Mouse (Mus musculus) forebrain, embryonic 10.5 days (tissue): ENCODE measurements around the gene Atad5. TPM values are rescaled to one million over a fixed set of nuclear protein-coding genes. Genes with fewer than 3 reads are reported as not detected.

ENCODE experiments used
- DNase-seq: peaks from one replicate; pipeline ENCODE4 v3.0.0-alpha.2; 2017; ENCODE audit warnings: low spot score; ENCODE audit errors: extremely low spot score
- H3K27ac ChIP-seq: fragments of 300-500 bp; sonication (generic); 2 replicates; pipeline ENCODE4 v1.5.1; 2016; ENCODE audit warnings: mild to moderate bottlenecking
- H3K27me3 ChIP-seq: fragments of 300-500 bp; sonication (generic); 2 replicates; pipeline ENCODE4 v1.6.1; 2016; ENCODE audit warnings: mild to moderate bottlenecking; ENCODE audit not compliant: poor library complexity, severe bottlenecking
- H3K36me3 ChIP-seq: fragments of 300-500 bp; sonication (generic); replicated peaks from 2 replicates; pipeline ENCODE4 v1.6.1; 2016; ENCODE audit warnings: mild to moderate bottlenecking, moderate library complexity
- H3K4me1 ChIP-seq: fragments of 300-500 bp; sonication (generic); 2 replicates; pipeline ENCODE4 v1.6.1; 2016
- H3K4me3 ChIP-seq: fragments of 300-500 bp; sonication (generic); 2 replicates; pipeline ENCODE4 v1.5.1; 2016; ENCODE audit warnings: mild to moderate bottlenecking, moderate library complexity
- H3K9me3 ChIP-seq: fragments of 300-500 bp; sonication (generic); 2 replicates; pipeline ENCODE4 v1.6.1; 2016; ENCODE audit warnings: mild to moderate bottlenecking, moderate library complexity
- WGBS: fragments of 180-500 bp; shearing (Covaris S2); methylation state at CpG from one replicate; pipeline ENCODE4 v1.1.7; 2016; 5-methylcytosine and 5-hydroxymethylcytosine counted together
- polyA plus RNA-seq: library from polyadenylated mRNA; unstranded; fragments of >200 nt; fragmentation: Nextera tagmentation; extraction: Ambion mirVana; gene quantifications from 2 replicates; pipeline ENCODE4 v1.2.1, GENCODE M21; 2016

The Atad5 gene
- polyA plus RNA-seq, 1 experiment from 2014 or later = 20.3 TPM

DNA sequence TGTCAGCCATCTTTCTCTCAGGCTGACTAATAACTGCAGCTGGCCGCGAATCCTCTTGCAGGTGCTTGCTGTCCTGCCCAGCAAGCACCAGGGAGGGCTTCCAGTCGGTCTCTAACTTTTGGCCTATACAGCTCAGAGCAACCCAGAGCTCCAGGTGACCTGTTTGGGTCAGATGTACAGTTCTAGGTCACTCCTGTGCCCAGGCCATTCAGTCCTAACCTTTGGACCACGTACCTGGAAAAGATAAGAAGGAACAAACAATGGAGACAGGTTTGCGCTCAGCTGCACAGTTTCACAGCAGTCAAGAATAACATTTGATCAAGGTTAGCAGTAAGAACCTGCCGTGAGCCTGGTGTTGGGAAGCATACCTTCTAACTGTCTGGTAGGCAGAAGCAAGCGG, 69.8 kb downstream of the Atad5 start:
- Histone ChIP-seq H3K4me1 (peaks cover 6% of the 10 kb centered on the region), H3K27ac (no peak overlapping the region), H3K27me3 (peaks cover 41% of the 10 kb centered on the region), H3K36me3 (no peaks in the 10 kb centered on the region), H3K9me3 (no peaks in the 10 kb centered on the region), H3K4me3 (no peak overlapping the region)
- DNase-seq = no peak
- WGBS = 86% methylated on average over 7 of the region's 7 CpGs

DNA sequence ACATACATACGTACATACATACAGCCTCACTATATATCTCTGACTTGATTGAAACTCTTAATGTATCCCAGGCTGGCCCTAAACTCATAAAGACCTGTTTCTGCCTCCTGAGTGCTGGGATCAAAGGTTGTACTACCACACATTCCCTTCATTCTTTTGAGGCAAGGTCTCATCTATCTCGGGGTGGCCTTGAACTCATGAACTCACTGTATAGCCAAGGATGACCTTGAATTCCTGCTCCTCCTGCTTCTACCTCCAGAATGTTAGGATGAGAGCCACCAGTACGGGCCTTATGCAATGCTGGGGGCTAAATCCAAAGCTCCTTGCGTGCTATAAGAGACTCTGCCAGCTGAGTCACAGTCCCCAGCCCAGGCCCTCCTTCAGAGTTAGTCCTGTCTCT, 71.8 kb downstream of the Atad5 start:
- DNase-seq = no peak
- H3K27me3 ChIP-seq = peaks cover 21% of the 10 kb centered on the region
- 86% methylated on average over 4 of the region's 4 CpGs for WGBS
- H3K4me1 ChIP-seq = no peaks in the 10 kb centered on the region
- H3K27ac ChIP-seq = no peak overlapping the region
- H3K9me3 ChIP-seq = no peaks in the 10 kb centered on the region
- H3K36me3 ChIP-seq = no peaks in the 10 kb centered on the region
- no peak overlapping the region for H3K4me3 ChIP-seq

DNA sequence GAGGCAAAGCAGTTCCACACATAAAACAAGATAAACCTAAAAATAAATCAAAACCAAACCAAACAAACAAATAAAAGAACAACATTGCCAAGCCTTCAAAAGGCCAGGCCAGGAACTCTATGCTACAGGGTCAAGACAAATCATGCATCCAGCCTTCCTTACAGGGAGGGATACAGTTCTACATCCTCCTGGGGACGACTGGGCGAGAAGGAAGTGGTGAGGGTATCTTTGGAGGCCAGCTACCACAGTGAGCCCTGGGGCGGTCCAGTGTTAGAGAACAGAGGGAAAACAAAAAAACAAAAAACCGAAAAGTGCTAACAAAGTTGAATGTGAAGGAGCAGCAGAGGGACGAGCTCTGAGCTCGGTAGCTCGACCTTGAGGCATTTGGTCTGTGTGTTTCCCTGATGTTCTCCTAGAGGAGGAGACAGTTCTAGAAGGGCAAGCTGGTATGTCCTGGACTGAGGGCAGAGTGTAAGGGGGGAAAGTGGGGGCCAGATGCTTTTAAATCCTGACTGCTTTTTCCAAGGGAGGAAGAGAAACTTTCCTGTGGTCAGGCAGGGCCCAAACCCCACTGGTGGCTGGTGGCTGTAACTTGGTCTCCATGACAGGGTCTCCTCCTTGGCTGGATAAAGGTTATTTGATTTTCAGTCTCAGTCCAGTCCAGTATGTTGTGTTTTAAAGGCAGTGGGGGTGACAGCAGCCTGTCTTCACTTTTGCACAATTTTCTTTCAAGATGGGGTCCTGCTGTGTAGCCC, 74.3 kb downstream of the Atad5 start:
- no peak overlapping the region for H3K27ac ChIP-seq
- H3K36me3 ChIP-seq = no peaks in the 10 kb centered on the region
- H3K9me3 ChIP-seq = no peaks in the 10 kb centered on the region
- DNase-seq = no peak
- H3K4me3 ChIP-seq = no peak overlapping the region
- H3K27me3 ChIP-seq = no peaks in the 10 kb centered on the region
- 82% methylated on average over 7 of the region's 7 CpGs for WGBS
- H3K4me1 ChIP-seq = no peaks in the 10 kb centered on the region

DNA sequence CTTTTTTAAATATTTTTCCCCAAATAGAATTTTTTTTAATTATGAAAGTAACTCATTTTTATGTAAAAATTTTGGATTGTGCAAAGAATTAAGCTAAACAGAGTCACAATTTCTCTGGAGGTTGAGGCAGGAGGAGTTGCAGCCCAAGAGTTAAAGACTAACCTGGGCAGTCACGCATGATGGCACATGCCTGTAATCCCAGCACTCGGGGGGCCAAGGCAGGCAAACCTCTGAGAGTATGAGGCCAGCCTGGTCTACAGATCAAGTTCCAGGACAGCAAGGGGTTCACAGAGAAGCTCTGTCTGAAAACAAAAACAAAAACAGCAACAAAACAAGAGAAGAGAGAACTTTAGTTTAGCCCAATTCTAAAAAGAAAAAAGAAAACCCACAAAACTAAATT, 75.0 kb downstream of the Atad5 start:
- no peak overlapping the region for H3K4me3 ChIP-seq
- no peak overlapping the region for H3K27ac ChIP-seq
- 56% methylated on average over 2 of the region's 2 CpGs for WGBS
- H3K36me3 ChIP-seq = no peaks in the 10 kb centered on the region
- no peaks in the 10 kb centered on the region for H3K27me3 ChIP-seq
- H3K4me1 ChIP-seq = no peaks in the 10 kb centered on the region
- no peaks in the 10 kb centered on the region for H3K9me3 ChIP-seq
- DNase-seq = no peak

DNA sequence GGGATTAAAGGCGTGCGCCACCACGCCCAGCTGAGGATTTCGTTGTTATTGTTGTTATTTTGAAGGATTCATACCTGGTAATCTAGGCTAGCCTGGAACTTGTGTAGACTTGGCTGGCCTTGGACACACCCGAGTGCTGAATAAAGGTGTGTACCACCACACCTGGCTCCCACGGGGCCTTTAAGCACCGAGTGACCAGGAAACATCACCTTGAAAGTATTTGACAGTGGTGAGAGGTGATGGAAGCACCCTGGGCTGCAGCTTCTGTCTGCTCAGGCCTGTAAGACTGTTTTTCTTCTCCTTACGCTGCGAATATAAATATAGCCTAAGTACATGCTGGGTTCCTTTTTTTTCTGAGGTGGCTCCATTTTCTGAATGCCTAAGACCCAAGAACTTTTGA, 78.9 kb downstream of the Atad5 start:
- DNase-seq = no peak
- no peaks in the 10 kb centered on the region for H3K36me3 ChIP-seq
- H3K9me3 ChIP-seq = no peaks in the 10 kb centered on the region
- no peaks in the 10 kb centered on the region for H3K4me1 ChIP-seq
- no peak overlapping the region for H3K4me3 ChIP-seq
- H3K27me3 ChIP-seq = no peaks in the 10 kb centered on the region
- 93% methylated on average over 9 of the region's 9 CpGs for WGBS
- no peak overlapping the region for H3K27ac ChIP-seq

DNA sequence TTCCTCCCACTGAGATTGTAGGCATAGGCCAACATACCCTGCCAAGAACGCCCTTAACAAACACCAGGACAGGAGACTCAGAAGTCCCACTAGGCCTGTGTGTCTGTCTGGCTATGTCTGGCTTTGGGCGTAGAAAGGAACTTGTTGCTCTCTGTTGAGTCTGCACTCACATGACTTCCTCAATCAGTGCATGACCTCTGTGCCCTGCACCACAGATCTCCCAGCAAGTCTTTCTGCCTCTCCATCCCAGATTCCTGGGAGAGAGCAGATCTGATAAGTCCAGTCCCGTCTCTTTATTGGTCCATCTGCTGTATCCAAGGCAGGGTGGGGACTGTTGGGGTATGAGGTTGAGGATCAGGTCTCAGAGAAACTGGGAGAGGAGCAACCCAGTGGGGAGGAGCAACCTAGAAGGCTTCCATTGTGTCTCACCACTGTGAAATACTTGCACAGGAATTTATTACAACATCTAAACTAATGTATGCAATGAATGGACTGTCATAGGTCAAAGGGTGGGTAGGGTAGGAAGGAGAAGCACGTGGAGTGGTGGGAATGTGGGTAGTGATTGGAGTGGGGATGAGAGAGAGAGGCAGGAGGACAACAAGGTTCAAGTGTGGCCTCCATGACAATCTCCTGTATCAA, 79.5 kb downstream of the Atad5 start:
- no peaks in the 10 kb centered on the region for H3K9me3 ChIP-seq
- 81% methylated on average over 4 of the region's 4 CpGs for WGBS
- H3K4me3 ChIP-seq = no peak overlapping the region
- H3K4me1 ChIP-seq = no peaks in the 10 kb centered on the region
- no peaks in the 10 kb centered on the region for H3K27me3 ChIP-seq
- no peak overlapping the region for H3K27ac ChIP-seq
- DNase-seq = no peak
- H3K36me3 ChIP-seq = no peaks in the 10 kb centered on the region

DNA sequence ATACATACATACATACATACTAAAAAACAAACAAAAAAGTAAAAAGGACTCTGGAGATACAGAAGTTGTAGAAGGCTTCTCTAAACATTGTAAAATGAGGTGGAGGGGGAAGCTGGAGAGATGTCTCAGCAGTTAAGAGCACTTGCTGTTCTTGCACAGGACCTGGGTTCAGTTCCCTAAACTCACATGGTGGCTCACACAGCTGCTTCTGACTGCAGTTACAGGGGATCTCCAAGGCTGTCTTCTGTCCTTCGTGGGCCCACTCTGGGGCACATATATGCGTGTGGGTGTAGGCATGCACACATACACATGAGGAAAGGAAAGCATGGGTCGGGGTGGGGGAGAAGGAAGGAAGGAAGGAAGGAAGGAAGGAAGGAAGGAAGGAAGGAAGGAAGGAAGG, 80.4 kb downstream of the Atad5 start:
- H3K27ac ChIP-seq = no peak overlapping the region
- H3K36me3 ChIP-seq = no peaks in the 10 kb centered on the region
- H3K27me3 ChIP-seq = no peaks in the 10 kb centered on the region
- no peak overlapping the region for H3K4me3 ChIP-seq
- H3K4me1 ChIP-seq = no peaks in the 10 kb centered on the region
- H3K9me3 ChIP-seq = no peaks in the 10 kb centered on the region
- no peak for DNase-seq
- WGBS = 84% methylated on average over 3 of the region's 3 CpGs

DNA sequence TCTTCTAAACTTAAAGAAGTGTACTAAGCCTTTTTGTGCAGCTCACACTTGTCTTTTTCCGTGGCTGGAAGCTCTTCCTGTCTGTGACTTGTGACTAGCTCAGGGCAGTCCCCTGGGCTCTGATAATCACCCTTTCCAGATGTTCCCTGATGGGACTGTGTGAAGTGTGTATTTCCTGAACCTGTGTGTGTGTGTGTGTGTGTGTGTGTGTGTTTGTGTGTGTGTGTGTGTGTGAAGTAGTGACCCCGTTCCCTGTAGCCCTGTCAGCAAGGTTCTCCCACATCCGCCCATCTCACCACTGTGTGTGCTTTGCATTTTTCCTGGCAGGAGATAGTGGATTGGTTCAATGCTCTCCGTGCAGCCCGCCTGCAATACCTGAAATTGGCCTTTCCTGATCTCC, 81.2 kb downstream of the Atad5 start:
- H3K9me3 ChIP-seq = no peaks in the 10 kb centered on the region
- no peaks in the 10 kb centered on the region for H3K36me3 ChIP-seq
- no peaks in the 10 kb centered on the region for H3K4me1 ChIP-seq
- DNase-seq = no peak
- 79% methylated on average over 5 of the region's 5 CpGs for WGBS
- H3K27me3 ChIP-seq = no peaks in the 10 kb centered on the region
- H3K4me3 ChIP-seq = no peak overlapping the region
- no peak overlapping the region for H3K27ac ChIP-seq

DNA sequence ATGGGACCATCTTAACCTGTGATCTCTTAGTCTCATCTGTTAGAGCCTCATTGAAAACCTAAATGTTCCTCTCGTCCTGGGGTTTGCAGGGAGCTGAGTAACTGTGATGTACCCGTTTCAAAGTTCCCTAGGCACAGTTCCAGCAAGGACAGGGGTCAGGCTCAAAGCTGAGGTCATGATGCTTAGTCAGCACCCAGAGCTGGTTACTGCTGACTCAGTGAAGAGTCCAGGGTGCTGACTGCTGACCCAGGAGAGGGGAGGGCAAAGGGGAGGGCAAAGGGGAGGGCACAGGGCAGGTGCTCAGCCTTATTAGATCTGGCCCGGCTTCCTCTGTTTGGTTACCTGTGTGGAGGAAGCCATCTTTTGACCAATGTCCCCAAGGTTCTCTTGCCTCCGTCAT, 82.7 kb downstream of the Atad5 start:
- Histone ChIP-seq H3K27me3 (no peaks in the 10 kb centered on the region; the same call in 1 of the 2 replicates), H3K36me3 (no peaks in the 10 kb centered on the region), H3K4me1 (no peaks in the 10 kb centered on the region), H3K4me3 (no peak overlapping the region), H3K27ac (no peak overlapping the region), H3K9me3 (no peaks in the 10 kb centered on the region)
- DNase-seq = no peak
- 79% methylated on average over 4 of the region's 4 CpGs for WGBS

DNA sequence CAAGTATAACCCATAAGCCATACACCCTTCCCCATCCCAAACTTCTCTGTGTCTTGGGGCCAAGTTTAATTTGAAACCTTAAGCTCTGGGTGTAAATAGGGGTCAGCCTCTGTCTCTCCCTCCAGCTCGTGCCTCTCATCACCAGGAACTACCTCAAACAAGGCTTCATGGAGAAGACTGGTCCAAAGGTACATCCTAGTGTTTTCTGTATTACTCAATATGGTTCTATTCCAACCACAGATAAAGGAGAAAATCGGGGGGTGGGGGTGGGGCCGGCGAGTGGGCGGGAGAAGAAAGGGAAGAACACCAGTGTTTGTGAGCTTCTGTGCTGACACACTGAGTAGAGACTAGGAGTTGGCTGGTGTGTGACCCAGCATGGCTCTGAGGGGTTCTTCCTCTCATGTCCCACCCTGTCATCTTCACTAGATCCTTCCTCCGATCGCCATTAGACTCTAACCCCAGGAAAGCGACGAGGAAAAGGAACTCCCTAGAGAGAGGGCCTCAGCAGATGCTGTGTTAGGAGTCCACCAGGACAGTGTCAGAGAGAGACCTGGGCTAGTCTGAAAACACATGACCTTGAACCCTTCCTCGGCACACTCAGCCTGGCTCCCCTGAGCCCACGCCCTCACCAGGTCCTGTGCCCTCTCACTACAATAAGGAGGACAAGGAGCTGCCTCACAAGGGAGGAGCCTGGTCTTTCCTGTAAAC, 84.9 kb downstream of the Atad5 start:
- H3K36me3 ChIP-seq = no peaks in the 10 kb centered on the region
- no peaks in the 10 kb centered on the region; the same call in 1 of the 2 replicates for H3K27me3 ChIP-seq
- H3K27ac ChIP-seq = no peak overlapping the region
- WGBS = 89% methylated on average over 11 of the region's 11 CpGs
- H3K9me3 ChIP-seq = no peaks in the 10 kb centered on the region
- H3K4me3 ChIP-seq = no peak overlapping the region
- DNase-seq = no peak
- H3K4me1 ChIP-seq = 0 out of 2 replicates have a peak, but pooled peaks cover 3% of the 10 kb centered on the region

DNA sequence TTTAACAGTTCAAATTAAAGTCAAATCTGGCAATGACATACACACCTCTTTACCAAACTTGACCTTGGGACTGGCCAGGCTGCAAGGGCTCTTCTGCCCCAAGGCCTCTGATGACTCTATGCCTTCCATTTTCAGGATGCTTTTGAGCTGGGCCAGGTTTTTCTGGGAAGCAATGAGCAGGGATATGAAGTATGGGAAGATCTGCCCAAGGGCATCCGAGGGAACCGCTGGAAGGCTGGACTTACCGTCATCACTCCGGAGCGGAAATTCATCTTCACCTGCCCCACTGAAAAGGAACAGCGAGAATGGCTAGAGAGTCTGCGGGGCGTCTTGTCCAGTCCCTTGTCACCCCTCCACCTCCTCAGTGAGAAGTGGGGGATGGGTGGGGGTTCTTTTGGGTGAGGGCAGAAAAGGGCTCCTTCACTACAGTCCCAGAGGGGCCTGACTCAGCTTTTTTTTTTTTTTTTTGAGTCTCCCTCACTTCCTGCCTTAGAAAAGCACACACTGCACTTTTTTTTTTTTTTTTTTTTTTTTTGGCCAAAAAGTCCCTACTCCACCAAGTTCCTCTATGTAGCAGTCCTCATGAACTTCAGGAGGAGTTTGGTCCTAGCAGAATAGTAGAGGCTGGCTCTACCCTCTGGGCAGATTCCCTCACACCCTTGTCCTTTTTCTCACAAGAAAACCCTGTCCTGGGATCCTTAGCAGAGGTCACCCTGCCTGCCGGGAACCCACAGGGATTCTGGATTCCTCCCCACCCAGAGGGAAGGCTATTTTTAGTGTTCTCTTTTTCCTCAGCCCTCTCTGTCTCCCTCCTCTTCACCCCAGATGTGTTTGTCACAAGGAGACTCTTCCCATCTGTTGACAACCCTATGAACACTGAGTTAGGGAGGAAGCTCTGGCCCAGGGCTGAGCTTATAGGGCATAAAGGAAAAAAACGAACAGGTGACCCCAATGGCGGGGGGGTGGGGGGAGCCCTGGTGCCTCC, 88.0 kb downstream of the Atad5 start:
- no peaks in the 10 kb centered on the region for H3K9me3 ChIP-seq
- H3K36me3 ChIP-seq = no peaks in the 10 kb centered on the region
- DNase-seq = no peak
- 0 out of 2 replicates have a peak, but pooled peaks cover 3% of the 10 kb centered on the region for H3K4me1 ChIP-seq
- no peak overlapping the region for H3K27ac ChIP-seq
- H3K27me3 ChIP-seq = no peaks in the 10 kb centered on the region; the same call in 1 of the 2 replicates
- WGBS = 85% methylated on average over 11 of the region's 11 CpGs
- H3K4me3 ChIP-seq = no peak overlapping the region

DNA sequence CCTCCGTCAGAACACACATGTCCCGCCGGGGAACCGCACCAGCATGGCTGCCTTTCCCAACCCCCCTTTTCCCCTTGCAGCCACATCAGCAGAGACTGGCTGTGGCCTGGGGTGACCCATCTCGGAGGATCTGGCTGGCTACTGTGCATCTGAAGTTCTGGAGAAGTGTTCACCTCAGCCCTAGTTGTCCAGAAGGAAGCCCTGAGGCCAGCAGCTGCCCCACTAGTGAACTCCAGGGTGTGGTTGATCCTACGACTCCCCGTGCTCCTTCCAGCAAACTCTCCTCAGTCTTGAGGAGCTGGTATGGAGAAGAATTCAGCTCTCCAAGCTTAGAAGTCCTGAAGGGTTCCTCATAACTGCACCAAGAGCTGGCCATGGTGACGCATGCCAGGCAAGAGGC, 89.1 kb downstream of the Atad5 start:
- H3K4me1 ChIP-seq = 0 out of 2 replicates have a peak, but pooled peaks cover 3% of the 10 kb centered on the region
- H3K9me3 ChIP-seq = no peaks in the 10 kb centered on the region
- no peak overlapping the region for H3K27ac ChIP-seq
- H3K4me3 ChIP-seq = no peak overlapping the region
- 90% methylated on average over 8 of the region's 8 CpGs for WGBS
- no peak for DNase-seq
- H3K36me3 ChIP-seq = no peaks in the 10 kb centered on the region
- H3K27me3 ChIP-seq = no peaks in the 10 kb centered on the region; the same call in 1 of the 2 replicates
